Mouse (Mus musculus): ENCODE measurements around the gene Mindy1.

The Mindy1 gene

GRCm38 (mm10) chr3:95295321-95296102 lies 14.4 kb downstream of the Mindy1 start:
- DNase-seq: no peak

DNA sequence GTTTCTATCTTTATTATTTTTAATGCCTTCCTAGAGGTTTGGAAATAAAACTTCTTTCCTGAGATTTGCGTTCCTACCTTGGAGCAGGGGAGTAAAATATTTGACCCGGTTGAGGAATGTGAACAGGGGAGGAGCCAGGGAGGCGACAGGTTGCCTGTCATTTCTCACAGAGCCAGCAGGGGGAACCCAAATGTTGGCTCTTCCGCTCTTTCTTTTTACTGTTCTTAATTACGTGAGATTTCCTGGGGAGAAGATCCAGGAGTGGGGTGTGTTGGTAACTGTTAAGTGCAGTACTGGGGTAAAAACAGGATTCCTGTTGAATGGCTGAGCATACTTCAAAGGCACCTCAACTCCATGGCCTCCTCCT lies 14.9 kb downstream of the Mindy1 start:
- peak; percentile 64 for DNase-seq

- DNase-seq: no peak
These were observed 16.9 kb downstream of the Mindy1 start for GRCm38 (mm10) chr3:95298018-95298417.

DNA sequence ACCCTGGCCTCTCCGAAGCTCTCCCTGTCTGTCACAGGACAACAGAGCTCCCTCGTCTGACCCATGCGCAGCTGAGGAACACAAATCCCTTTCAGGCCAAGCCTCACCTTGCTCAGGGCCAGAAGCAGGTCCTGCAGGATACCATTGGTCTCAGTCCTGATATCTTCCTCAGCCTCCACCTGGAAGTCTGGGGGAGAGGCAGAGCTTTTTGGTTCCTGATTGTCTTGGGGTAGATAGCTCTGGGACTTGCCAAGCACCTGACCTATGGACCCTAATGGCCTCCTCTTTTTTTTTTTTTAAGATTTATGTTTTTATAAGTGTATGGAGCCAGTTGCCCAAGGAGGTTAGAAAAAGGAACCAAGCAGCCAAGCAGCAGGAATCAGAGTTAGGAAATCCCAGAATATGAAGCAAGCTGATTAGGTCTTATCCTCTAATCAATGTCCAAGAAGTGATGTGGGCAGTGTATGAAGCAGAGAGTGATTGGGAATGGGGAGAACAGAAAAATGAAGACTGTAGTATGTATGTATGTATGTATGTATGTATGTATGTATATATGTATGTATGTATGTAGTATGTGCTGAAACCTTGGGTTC lies 20.2 kb downstream of the Mindy1 start:
- no peak for DNase-seq

- no peak for DNase-seq
These were observed 25.1 kb downstream of the Mindy1 start for GRCm38 (mm10) chr3:95306244-95306643.

DNA sequence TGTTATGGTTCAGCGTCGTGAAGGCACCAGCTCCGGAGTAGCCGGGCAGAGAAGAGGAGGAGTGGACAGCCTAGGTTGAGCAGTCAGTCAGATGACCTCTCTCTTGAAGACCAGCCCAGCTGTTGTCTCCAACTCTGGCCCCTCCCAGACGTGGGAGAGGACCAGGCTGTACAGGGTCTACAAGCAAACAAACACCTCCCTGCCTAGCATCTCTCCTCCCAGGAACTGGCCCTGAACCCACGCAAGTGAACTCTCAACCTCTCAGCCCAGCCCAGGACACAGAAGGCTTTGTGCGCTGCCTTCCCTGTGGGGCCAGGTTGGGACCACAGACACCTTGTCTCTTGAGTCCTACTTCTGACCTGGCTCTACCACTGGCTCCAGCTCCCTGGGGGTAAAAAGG lies 26.0 kb downstream of the Mindy1 start, which contains the start of gene Anxa9:
Anxa9 (minus strand) TSS at position 77 of the 400 bp plus-strand sequence.
- DNase-seq: no peak

DNA sequence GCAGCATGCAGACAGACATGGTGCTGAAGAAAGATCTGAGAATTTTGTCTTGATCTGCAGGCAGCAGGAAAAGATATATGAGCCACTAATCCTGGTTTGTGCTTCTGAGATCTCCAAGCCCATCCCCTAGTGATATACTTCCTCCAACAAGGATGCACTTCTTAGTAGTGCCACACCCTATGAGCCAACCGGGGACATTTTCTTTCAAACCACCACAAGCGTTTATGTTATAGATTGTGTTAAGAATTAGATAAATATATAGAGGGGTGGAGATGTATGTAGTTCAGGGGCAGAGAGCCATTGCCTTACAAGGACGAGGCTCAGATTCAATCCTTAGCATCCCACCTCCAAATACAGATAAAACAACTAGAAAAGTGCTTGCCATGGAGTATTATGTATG lies 29.4 kb downstream of the Mindy1 start:
- no peak for DNase-seq

DNA sequence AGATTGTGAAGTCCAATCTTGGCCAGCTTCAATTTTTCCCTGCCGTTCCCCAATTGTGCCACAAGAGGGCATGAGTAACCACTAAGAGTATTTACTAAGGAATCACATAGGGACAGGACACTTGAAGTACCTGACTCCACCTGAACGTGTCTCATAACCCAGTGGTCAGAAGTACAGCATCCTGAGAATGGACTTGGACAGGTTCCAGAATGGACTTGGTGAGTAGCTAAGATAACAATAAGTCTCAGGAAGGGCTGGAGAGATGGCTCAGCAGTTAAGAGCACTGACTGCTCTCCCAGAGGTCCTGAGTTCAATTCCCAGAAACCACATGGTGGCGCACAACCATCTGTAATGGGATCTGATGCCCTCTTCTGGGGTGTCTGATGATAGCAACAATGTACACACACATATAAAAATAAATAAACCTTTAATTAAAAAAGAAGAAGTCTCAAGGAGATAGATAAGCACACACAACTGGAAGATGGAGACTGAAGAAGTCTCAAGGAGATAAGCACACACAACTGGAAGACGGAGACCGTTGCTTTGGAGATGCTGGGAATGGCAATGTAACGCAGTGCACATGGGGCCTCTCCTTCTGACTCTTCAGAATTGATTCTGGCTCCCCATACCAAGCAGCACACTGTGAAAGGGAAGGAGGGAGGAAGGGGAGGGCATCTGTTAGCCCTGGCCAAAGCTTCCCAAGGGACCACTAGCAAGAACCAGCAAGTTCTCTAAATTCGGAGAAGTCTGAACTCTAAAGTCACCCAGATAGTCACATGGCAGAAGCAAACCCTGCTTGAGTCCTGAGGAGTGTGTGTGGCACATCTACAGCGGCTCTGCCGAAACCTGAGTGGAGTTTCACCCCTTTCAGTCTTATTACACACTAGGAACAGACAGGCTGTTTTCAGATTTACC lies 30.1 kb downstream of the Mindy1 start:
- DNase-seq: peak; percentile 57

DNA sequence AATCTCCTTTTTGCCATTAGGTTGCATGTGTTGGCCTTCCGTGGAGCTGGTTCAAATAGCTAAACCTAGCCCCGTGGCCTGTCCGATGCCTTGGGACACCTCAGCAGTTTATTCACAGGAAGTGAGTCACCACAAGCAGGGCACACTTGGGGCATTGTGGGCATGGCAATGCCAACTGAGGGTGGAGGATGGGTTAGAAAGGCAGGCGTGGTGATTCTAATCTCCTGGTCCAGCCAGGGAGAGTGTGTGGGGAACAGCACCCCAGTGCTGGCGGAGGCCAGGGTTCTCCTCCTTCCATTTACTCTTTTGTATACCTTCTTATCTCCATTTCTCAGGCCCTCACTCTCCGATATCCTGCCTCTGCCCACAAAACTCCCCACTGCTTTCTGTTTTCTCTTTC lies 31.5 kb downstream of the Mindy1 start:
- DNase-seq: no peak

- no peak for DNase-seq
These were observed 32.3 kb downstream of the Mindy1 start for GRCm38 (mm10) chr3:95313476-95313875.

- no peak for DNase-seq
These were observed 32.9 kb downstream of the Mindy1 start for GRCm38 (mm10) chr3:95314075-95314474.

DNA sequence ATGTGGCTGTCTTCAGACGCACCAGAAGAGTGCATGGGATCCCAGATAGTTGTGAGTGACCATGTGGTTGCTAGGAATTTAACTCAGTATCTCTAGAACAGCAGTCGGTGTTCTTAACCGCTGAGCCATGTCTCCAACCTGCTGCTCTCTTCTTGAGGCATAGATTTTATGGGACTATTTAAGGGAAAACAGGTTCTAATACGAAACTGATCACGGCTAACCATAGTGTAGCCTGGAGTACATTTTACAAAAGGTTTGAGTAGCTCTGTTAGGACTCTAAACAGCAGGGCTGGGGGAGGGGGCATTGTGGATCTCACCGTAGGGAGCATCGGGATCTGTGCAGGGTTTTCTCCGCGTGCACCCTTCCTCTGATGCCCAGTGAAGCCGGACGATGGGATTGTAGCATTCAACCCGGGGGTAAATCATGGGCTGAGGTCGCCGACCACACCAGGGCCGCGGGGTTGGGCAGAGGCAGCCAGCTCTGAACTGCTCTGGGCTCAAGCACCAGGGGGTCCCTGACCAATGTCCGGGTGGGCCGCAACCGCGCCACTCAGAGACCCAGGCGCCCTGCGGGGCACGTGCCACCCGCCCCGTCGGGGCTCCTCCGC lies 33.4 kb downstream of the Mindy1 start, which contains the start of gene Cers2:
Cers2 (plus strand) TSS at position 306 of the 608 bp plus-strand sequence.
- no peak for DNase-seq

DNA sequence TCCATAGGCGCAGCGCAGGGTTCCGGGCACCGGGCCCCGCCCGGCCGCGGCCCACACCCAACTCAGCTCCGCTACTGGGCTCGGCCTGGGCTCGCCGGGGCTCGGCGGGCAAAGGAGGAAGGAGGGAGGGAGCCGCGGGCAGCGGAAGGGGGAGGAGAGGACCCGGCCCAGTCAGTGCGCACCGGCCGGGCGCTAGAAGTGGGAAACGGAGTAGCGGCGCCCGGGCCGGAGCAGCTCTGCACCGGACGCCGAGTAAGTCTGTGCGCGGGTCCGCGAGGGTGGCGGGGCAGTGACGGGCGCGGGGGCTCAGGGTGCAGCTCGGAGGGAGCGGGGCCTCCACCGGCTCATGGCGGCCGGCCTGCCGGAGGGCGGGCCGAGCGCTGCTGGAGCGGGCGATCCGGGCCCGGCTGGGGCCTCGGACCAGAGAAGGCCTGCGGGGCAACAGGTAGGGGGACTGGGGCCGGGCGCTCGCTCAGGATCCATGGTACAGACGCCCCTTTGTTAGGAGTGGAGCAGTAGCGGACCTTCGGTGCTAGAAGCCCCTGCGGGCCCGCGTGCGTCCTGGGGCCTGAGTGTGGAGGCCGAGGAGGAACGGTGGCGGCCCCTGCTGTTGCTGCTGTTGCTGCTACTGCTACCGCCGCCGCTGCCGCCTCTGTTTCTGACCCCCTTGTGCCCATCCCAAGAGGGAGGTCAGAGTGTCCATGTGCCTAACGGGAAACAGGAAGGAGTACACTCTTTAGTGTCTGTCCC lies 34.1 kb downstream of the Mindy1 start:
- peak; percentile 95 for DNase-seq

DNA sequence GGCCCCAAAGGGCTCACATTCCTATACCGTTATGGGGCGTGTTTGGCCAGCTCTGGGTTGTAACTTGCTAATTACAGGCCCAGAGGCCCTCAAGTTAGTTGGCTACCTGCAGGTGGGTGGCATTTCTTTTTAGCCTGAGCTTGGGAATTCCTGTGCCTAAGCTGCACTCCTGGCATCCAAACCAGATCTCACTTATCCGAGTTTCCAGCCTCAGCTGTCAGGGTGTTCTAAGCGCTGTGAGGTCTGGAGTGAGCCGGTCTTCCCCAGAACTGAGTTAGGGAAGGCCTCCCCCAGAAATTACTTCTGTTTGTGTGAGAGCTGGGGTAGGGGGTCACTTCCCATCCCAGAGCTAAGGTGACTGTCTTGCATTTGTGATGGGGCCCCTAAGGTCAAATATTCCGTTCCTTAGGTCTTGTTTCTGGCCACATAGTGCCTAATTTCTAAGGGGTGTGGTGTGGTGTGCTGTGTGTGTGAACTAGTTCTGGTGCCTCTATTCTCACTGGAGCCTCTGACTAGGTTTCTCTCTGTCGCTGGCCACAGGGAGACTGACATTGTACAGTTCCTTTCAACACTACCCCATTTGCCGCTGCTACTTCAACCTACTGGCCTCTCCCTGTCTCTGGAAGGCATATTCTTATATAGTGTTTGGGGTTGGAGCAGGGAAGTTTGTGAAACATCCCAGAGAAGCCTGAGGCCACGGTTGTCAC lies 34.9 kb downstream of the Mindy1 start:
- no peak for DNase-seq

- peak; percentile 76 for DNase-seq
These were observed 36.4 kb downstream of the Mindy1 start for GRCm38 (mm10) chr3:95317414-95318080.

- no peak for DNase-seq
These were observed 37.4 kb downstream of the Mindy1 start for GRCm38 (mm10) chr3:95318548-95318947.

- DNase-seq: no peak
These were observed 38.0 kb downstream of the Mindy1 start for GRCm38 (mm10) chr3:95319110-95319509.

GRCm38 (mm10) chr3:95319701-95320625 lies 38.8 kb downstream of the Mindy1 start:
- no peak for DNase-seq

- no peak for DNase-seq
These were observed 42.3 kb downstream of the Mindy1 start for GRCm38 (mm10) chr3:95323429-95323828.
